Mouse (Mus musculus) stomach, postnatal 0 days (tissue): ENCODE results near the gene Olfr893.

ENCODE experiments used
- CTCF ChIP-seq: IDR thresholded peaks from 2 replicates; pipeline ENCODE4 v1.5.1; 2016; ENCODE audit warnings: antibody characterized with exemption, low read depth, mild to moderate bottlenecking, moderate library complexity
- EP300 ChIP-seq: optimal IDR thresholded peaks from 2 replicates; pipeline ENCODE3; 2016; ENCODE audit warnings: antibody characterized with exemption

DNA sequence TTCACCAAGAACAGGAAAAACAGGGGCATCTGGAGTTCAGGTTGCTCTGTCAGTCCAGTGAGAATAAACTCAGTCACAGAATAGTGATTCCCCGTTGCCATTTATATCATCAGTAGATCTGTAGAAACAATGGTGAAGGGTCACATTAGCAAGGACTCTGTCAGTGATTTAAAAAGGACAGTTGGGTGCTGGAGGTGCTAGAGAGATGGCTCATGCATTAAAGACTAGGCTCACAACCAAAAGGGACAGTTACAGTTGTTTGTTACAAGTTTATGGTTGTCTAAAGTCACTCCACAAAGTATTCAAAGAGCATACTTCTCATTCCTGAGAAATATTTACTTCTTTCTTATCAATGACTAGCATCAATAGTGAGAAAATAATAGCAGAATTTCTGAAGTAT, 27.4 kb upstream of the Olfr893 start, which contains the start of gene Olfr891:
- TF ChIP-seq EP300 (no peak), CTCF (no peak)
